Mouse (Mus musculus) CH12.LX (cell line): ENCODE measurements at regions not wholly inside any gene's neighbourhood (a gene's known extent, or its start where the extent isn't known, plus 50 kb on each side); places are given as distances from the start of the nearest gene placed in this dataset.

Source experiments
- DNase-seq: peaks from one replicate; pipeline ENCODE4 v3.0.0-alpha.2; 2013; ENCODE audit errors: extremely low read depth
- H3K27ac ChIP-seq: 2 replicates; pipeline ENCODE4 v1.5.1; 2012; ENCODE audit warnings: low read depth, mild to moderate bottlenecking, control low read depth, moderate library complexity; ENCODE audit not compliant: insufficient read depth
- H3K27me3 ChIP-seq: replicated peaks from 2 replicates; pipeline ENCODE3; 2012; ENCODE audit warnings: inconsistent platforms
- H3K36me3 ChIP-seq, 2 experiments: replicated peaks in 1 of 2; 2 replicates each; pipeline versions ENCODE3 to v1.6.1; 2012; ENCODE audit warnings: inconsistent platforms in 1 of 2, low read length in 1 of 2, mild to moderate bottlenecking in 1 of 2, mixed read lengths in 1 of 2, moderate library complexity in 1 of 2; ENCODE audit not compliant: control insufficient read depth in 1 of 2, insufficient read depth in 1 of 2
- H3K4me1 ChIP-seq, 2 experiments: 2 replicates each; pipeline ENCODE4 v1.6.1; 2012; ENCODE audit warnings: inconsistent platforms in 1 of 2, moderate library complexity in 1 of 2; ENCODE audit not compliant: insufficient read depth in 2 of 2, control insufficient read depth in 1 of 2
- H3K4me2 ChIP-seq: 2 replicates; pipeline ENCODE4 v1.6.1; 2012; ENCODE audit warnings: low read depth, mild to moderate bottlenecking, control low read depth; ENCODE audit not compliant: poor library complexity, insufficient read depth, severe bottlenecking
- H3K4me3 ChIP-seq, 3 experiments: fragments of 150-350 bp in 1 of 3; sonication (generic) in 1 of 3; replicated peaks in 1 of 3; 2 replicates each; pipeline versions ENCODE3 to v1.5.1; 2011 to 2012; ENCODE audit warnings: low read depth in 2 of 3, low read length in 2 of 3, mild to moderate bottlenecking in 2 of 3, moderate library complexity in 2 of 3, control low read depth in 1 of 3, improper control_type of control experiment in 1 of 3, inconsistent platforms in 1 of 3, mixed read lengths in 1 of 3; ENCODE audit not compliant: poor library complexity in 1 of 3
- H3K79me2 ChIP-seq: replicated peaks from 2 replicates; pipeline ENCODE4 v1.6.1; 2012; ENCODE audit warnings: mild to moderate bottlenecking, moderate library complexity; ENCODE audit not compliant: control insufficient read depth, poor library complexity, insufficient read depth, severe bottlenecking; ENCODE audit errors: extremely low read depth
- H3K9ac ChIP-seq: 2 replicates; pipeline ENCODE4 v1.6.1; 2012; ENCODE audit warnings: low read depth, mild to moderate bottlenecking, control low read depth, moderate library complexity; ENCODE audit not compliant: insufficient read depth
- H3K9me3 ChIP-seq: replicated peaks from 2 replicates; pipeline ENCODE3; 2012; ENCODE audit warnings: low read length, inconsistent platforms, mixed read lengths
- E2F4 ChIP-seq: IDR thresholded peaks from 2 replicates; pipeline ENCODE4 v1.6.1; 2011; ENCODE audit warnings: low read depth, low read length, improper control_type of control experiment; ENCODE audit not compliant: insufficient replicate concordance
- ELF1 ChIP-seq: IDR thresholded peaks from 2 replicates; pipeline ENCODE4 v1.6.1; 2014; ENCODE audit warnings: low read depth, mild to moderate bottlenecking, inconsistent platforms, low read length, improper control_type of control experiment
- EP300 ChIP-seq: IDR thresholded peaks from 2 replicates; pipeline ENCODE4 v1.6.1; 2011; ENCODE audit warnings: low read length, improper control_type of control experiment
- GABPA ChIP-seq: IDR thresholded peaks from 2 replicates; pipeline ENCODE4 v1.6.1; 2012; ENCODE audit warnings: low read depth, low read length, improper control_type of control experiment, inconsistent platforms; ENCODE audit not compliant: insufficient replicate concordance
- HCFC1 ChIP-seq: IDR thresholded peaks from 2 replicates; pipeline ENCODE4 v1.6.1; 2012; ENCODE audit warnings: low read depth, mild to moderate bottlenecking, inconsistent platforms, low read length, improper control_type of control experiment
- IRF4 ChIP-seq: IDR thresholded peaks from 2 replicates; pipeline ENCODE4 v1.6.1; 2014; ENCODE audit warnings: low read depth, mild to moderate bottlenecking, inconsistent platforms, low read length, improper control_type of control experiment
- KAT2A ChIP-seq: IDR thresholded peaks from 2 replicates; pipeline ENCODE4 v1.6.1; 2012; ENCODE audit warnings: low read length, improper control_type of control experiment, inconsistent platforms; ENCODE audit not compliant: insufficient replicate concordance
- MAFK ChIP-seq: IDR thresholded peaks from 2 replicates; pipeline ENCODE4 v1.6.1; 2011; ENCODE audit warnings: low read length, improper control_type of control experiment; ENCODE audit not compliant: insufficient replicate concordance
- MAX ChIP-seq: IDR thresholded peaks from 2 replicates; pipeline ENCODE4 v1.6.1; 2011; ENCODE audit warnings: low read length, improper control_type of control experiment
- MEF2A ChIP-seq: IDR thresholded peaks from 2 replicates; pipeline ENCODE4 v1.6.1; 2014; ENCODE audit warnings: low read depth, mild to moderate bottlenecking, inconsistent platforms, low read length, improper control_type of control experiment, borderline replicate concordance
- MYC ChIP-seq: IDR thresholded peaks from 2 replicates; pipeline ENCODE4 v1.6.1; 2011; ENCODE audit warnings: low read depth, mild to moderate bottlenecking, improper control_type of control experiment, low read length
- POLR2A ChIP-seq: IDR thresholded peaks from 2 replicates; pipeline ENCODE4 v1.6.1; 2011; ENCODE audit warnings: low read depth, mild to moderate bottlenecking, improper control_type of control experiment, low read length
- SIN3A ChIP-seq: IDR thresholded peaks from 2 replicates; pipeline ENCODE4 v1.6.1; 2012; ENCODE audit warnings: low read length, improper control_type of control experiment, inconsistent platforms
- SMC3 ChIP-seq: IDR thresholded peaks from 2 replicates; pipeline ENCODE4 v1.6.1; 2011; ENCODE audit warnings: low read depth, low read length, improper control_type of control experiment
- TBP ChIP-seq: conservative IDR thresholded peaks from 2 replicates; pipeline ENCODE4 v1.6.1; 2011; ENCODE audit warnings: low read depth, low read length, improper control_type of control experiment
- ZKSCAN1 ChIP-seq: IDR thresholded peaks from 2 replicates; pipeline ENCODE4 v1.6.1; 2012; ENCODE audit warnings: low read depth, inconsistent platforms, low read length, improper control_type of control experiment, borderline replicate concordance
- ZNF384 ChIP-seq: IDR thresholded peaks from 2 replicates; pipeline ENCODE4 v1.6.1; 2012; ENCODE audit warnings: low read depth, low read length, improper control_type of control experiment, inconsistent platforms
- dilution Hi-C: fragments of 300-500 bp; cut with MboI; formaldehyde crosslinking; loops from 2 replicates; pipeline ENCODE4 v1.14.3; 2020; ENCODE audit warnings: low sequenced_read_pairs; ENCODE audit not compliant: extremely low pct_unique_long_range_greater_than_20kb, extremely low pct_ligation_motif_present
- in situ Hi-C: fragments of 300-500 bp; cut with MboI; formaldehyde crosslinking; loops from 3 replicates; pipeline ENCODE4 v1.14.3; 2019; ENCODE audit warnings: low sequenced_read_pairs, low pct_ligation_motif_present, low pct_unique_long_range_greater_than_20kb, mixed read lengths

DNA sequence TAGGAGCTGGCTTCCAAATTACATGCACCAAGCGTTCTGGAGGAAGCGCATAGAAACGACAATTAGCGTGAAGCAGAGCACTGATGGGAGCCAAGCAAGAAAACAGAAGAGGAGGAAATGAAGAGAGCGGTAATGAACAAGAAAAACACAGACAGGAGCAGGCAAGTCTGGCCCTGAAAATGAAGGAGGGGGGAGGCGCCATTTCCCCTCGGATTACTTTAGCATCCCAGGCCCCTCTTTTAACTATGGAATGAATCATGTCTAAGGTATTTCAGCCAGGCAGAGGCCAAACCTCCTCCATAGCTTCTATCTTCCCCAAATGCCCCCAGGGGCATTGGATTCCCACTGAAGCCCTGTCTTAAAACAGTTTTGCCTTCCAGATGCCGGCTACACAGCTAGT is 248.1 kb upstream of the Nrip1 start:
- dilution Hi-C loops, result no loop called here

DNA sequence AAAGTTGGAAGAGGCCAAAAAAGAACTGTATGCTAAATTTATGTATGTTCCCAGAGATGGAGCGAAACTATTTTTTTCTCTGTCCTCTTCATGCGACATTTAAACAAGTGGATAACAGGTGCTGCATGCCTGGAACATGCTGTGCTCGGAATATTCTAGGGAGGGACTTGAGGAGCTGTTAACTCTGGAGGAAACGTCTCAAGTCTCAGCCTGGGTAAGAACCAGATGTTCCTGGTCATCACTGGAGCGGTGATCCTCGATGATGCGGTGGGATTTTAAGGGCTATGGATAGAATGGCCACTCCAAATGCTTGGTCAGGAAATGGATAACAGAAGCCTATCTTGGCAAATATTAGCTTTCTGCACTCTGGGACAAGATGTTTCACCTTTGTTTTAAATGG is 244.7 kb upstream of the Nrip1 start:
- in situ Hi-C loops, result no loop called here
- TF ChIP-seq MAFK (no peak), ZNF384 (no peak), GABPA (no peak), TBP (no peak), SIN3A (no peak), ZKSCAN1 (no peak), E2F4 (no peak)
- dilution Hi-C loops, result no loop called here

More for the DNA sequence above, 248.1 kb upstream of the Nrip1 start:
- no peaks in the 10 kb centered on the region for H3K36me3 ChIP-seq
- no peak for TF ChIP-seq ELF1
- no peak for TF ChIP-seq POLR2A
- no peak for DNase-seq
- no peaks in the 10 kb centered on the region for H3K4me1 ChIP-seq
- no peaks in the 10 kb centered on the region for H3K79me2 ChIP-seq
- H3K9me3 ChIP-seq, result peaks cover 62% of the 10 kb centered on the region
- no peak overlapping the region for H3K4me3 ChIP-seq
- no peaks in the 10 kb centered on the region for H3K27me3 ChIP-seq
- H3K9ac ChIP-seq, result no peak overlapping the region
- in situ Hi-C loops, result no loop called here
- H3K4me2 ChIP-seq, result no peak overlapping the region
- H3K27ac ChIP-seq, result no peak overlapping the region

DNA sequence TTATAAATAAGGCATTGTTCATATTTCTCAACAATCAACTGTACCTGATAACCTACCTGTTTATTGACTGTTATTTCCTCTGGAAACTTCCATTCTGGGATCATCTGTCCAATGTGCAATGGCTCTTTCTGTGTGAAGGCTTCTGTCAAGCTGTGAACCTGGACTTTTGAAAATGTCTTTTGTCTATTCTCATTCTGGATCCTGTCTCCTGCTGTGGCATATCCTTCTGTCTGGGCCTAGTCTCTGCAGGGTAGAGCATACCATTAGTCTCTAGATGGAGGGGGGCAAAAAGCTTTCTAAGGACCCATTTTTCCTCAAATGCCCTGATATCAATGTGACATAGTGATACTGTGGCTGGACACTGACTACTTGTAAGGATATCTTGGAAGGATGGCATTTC is 237.4 kb upstream of the Nrip1 start:
- in situ Hi-C loops, result no loop called here
- TF ChIP-seq MYC (no peak), EP300 (no peak), MAX (no peak), MEF2A (no peak), IRF4 (no peak), GABPA (no peak), HCFC1 (no peak), KAT2A (no peak), SMC3 (no peak)
- TF ChIP-seq, all 38 proteins: peak for 0
- no peak overlapping the region for H3K4me3 ChIP-seq
- H3K4me2 ChIP-seq, result no peak overlapping the region
- no peaks in the 10 kb centered on the region for H3K27me3 ChIP-seq
- dilution Hi-C loops, result no loop called here
- DNase-seq, result no peak
- peaks cover 64% of the 10 kb centered on the region for H3K9me3 ChIP-seq
- no peak overlapping the region for H3K27ac ChIP-seq
- H3K79me2 ChIP-seq, result no peaks in the 10 kb centered on the region
- no peaks in the 10 kb centered on the region for H3K4me1 ChIP-seq
- no peaks in the 10 kb centered on the region for H3K36me3 ChIP-seq
- H3K9ac ChIP-seq, result no peak overlapping the region

More for the DNA sequence above, 244.7 kb upstream of the Nrip1 start:
- Histone ChIP-seq H3K4me2 (no peak overlapping the region), H3K9me3 (peaks cover 59% of the 10 kb centered on the region), H3K9ac (no peak overlapping the region), H3K4me1 (no peaks in the 10 kb centered on the region), H3K36me3 (no peaks in the 10 kb centered on the region), H3K4me3 (no peak overlapping the region), H3K27me3 (no peaks in the 10 kb centered on the region), H3K27ac (no peak overlapping the region), H3K79me2 (no peaks in the 10 kb centered on the region)
- DNase-seq, result no peak
